Mouse (Mus musculus) stomach, postnatal 0 days (tissue): Measurements from ENCODE around the gene Erbin.
A peak's percentile ranks its signal among the peaks of the same experiment; 100 is the strongest.

Experiments
- CTCF ChIP-seq: IDR thresholded peaks from 2 replicates; pipeline ENCODE4 v1.5.1; 2016; ENCODE audit warnings: antibody characterized with exemption, low read depth, mild to moderate bottlenecking, moderate library complexity
- EP300 ChIP-seq: optimal IDR thresholded peaks from 2 replicates; pipeline ENCODE3; 2016; ENCODE audit warnings: antibody characterized with exemption

- TF ChIP-seq EP300 (no peak), CTCF (peak; percentile 46)
These were observed 868 bp upstream of the Erbin start for GRCm38 (mm10) chr13:103920933-103921830.
